Mouse (Mus musculus) E14TG2a.4 (cell line): Measurements from ENCODE around the gene Tcte2.
A peak's percentile ranks its signal among the peaks of the same experiment; 100 is the strongest.

Experiments used
- H3K27me3 ChIP-seq: 2 replicates; pipeline ENCODE4 v1.6.1; 2014; ENCODE audit warnings: low read length, control low read depth; ENCODE audit not compliant: insufficient read depth
- H3K36me3 ChIP-seq: 2 replicates; pipeline ENCODE4 v1.6.1; 2014; ENCODE audit warnings: low read length, control low read depth; ENCODE audit not compliant: insufficient read depth
- H3K4me1 ChIP-seq: replicated peaks from 2 replicates; pipeline ENCODE4 v1.6.1; 2014; ENCODE audit warnings: low read depth, low read length, control low read depth
- H3K4me3 ChIP-seq: replicated peaks from 2 replicates; pipeline ENCODE4 v1.5.1; 2014; ENCODE audit warnings: mild to moderate bottlenecking, low read length
- H3K9me3 ChIP-seq: 2 replicates; pipeline ENCODE4 v1.6.1; 2014; ENCODE audit warnings: low read length, control low read depth
- CTCF ChIP-seq: conservative IDR thresholded peaks from 2 replicates; pipeline ENCODE4 v1.5.1; 2014; ENCODE audit warnings: low read length
- NANOG ChIP-seq: IDR thresholded peaks from 2 replicates; pipeline ENCODE4 v1.6.1; 2014; ENCODE audit warnings: borderline replicate concordance, low read length, mixed read lengths
- POU5F1 ChIP-seq: IDR thresholded peaks from 2 replicates; pipeline ENCODE4 v1.6.1; 2014; ENCODE audit warnings: low read length, borderline replicate concordance

Gene Tcte2

GRCm38 (mm10) chr17:13733971-13734370, 27.7 kb downstream of the Tcte2 start:
- TF ChIP-seq POU5F1, result no peak
- Histone ChIP-seq H3K4me1 (peaks cover 48% of the 10 kb centered on the region), H3K9me3 (peaks cover 7% of the 10 kb centered on the region), H3K4me3 (no peak overlapping the region), H3K27me3 (peaks cover 2% of the 10 kb centered on the region; the same call in 1 of the 2 replicates), H3K36me3 (no peaks in the 10 kb centered on the region)

- no peak for TF ChIP-seq CTCF
- no peak for TF ChIP-seq NANOG
- no peak for TF ChIP-seq POU5F1
- Histone ChIP-seq H3K4me1 (peaks cover 48% of the 10 kb centered on the region), H3K36me3 (no peaks in the 10 kb centered on the region), H3K9me3 (peaks cover 5% of the 10 kb centered on the region), H3K27me3 (peaks cover 2% of the 10 kb centered on the region; the same call in 1 of the 2 replicates), H3K4me3 (peak overlapping the region; percentile 49)
Observed at GRCm38 (mm10) chr17:13732685-13733084, 28.9 kb downstream of the Tcte2 start.

GRCm38 (mm10) chr17:13731727-13732112, 29.9 kb downstream of the Tcte2 start:
- TF ChIP-seq NANOG (no peak), CTCF (no peak), POU5F1 (no peak)
- Histone ChIP-seq H3K4me3 (peak overlapping the region; percentile 49), H3K4me1 (peaks cover 48% of the 10 kb centered on the region), H3K9me3 (no peaks in the 10 kb centered on the region), H3K36me3 (no peaks in the 10 kb centered on the region), H3K27me3 (peaks cover 2% of the 10 kb centered on the region; the same call in 1 of the 2 replicates)

GRCm38 (mm10) chr17:13730980-13731726, 30.5 kb downstream of the Tcte2 start:
- no peak for TF ChIP-seq CTCF
- no peaks in the 10 kb centered on the region for H3K36me3 ChIP-seq
- no peaks in the 10 kb centered on the region for H3K9me3 ChIP-seq
- H3K4me1 ChIP-seq, result peaks cover 48% of the 10 kb centered on the region
- peak overlapping the region; percentile 49 for H3K4me3 ChIP-seq
- H3K27me3 ChIP-seq, result peaks cover 2% of the 10 kb centered on the region; the same call in 1 of the 2 replicates

GRCm38 (mm10) chr17:13726832-13727355, 34.7 kb downstream of the Tcte2 start:
- no peak overlapping the region for H3K4me3 ChIP-seq
- TF ChIP-seq POU5F1 (no peak), CTCF (no peak), NANOG (no peak)

GRCm38 (mm10) chr17:13725004-13725550, 36.5 kb downstream of the Tcte2 start:
- TF ChIP-seq CTCF, result no peak
- no peak for TF ChIP-seq POU5F1
- no peak for TF ChIP-seq NANOG
- peaks cover 13% of the 10 kb centered on the region; the same call in 1 of the 2 replicates for H3K27me3 ChIP-seq
- H3K4me3 ChIP-seq, result no peak overlapping the region
- H3K9me3 ChIP-seq, result no peaks in the 10 kb centered on the region
- H3K4me1 ChIP-seq, result no peaks in the 10 kb centered on the region
- no peaks in the 10 kb centered on the region for H3K36me3 ChIP-seq

More at GRCm38 (mm10) chr17:13726832-13727355, 34.7 kb downstream of the Tcte2 start:
- Histone ChIP-seq H3K27me3 (peaks cover 2% of the 10 kb centered on the region; the same call in 1 of the 2 replicates), H3K36me3 (no peaks in the 10 kb centered on the region), H3K9me3 (no peaks in the 10 kb centered on the region), H3K4me1 (peaks cover 12% of the 10 kb centered on the region)

GRCm38 (mm10) chr17:13722434-13722833, 39.2 kb downstream of the Tcte2 start:
- no peak overlapping the region for H3K4me3 ChIP-seq
- no peaks in the 10 kb centered on the region for H3K36me3 ChIP-seq
- H3K4me1 ChIP-seq, result no peaks in the 10 kb centered on the region
- peaks cover 13% of the 10 kb centered on the region; the same call in 1 of the 2 replicates for H3K27me3 ChIP-seq
- TF ChIP-seq POU5F1 (no peak), CTCF (no peak), NANOG (no peak)
- no peaks in the 10 kb centered on the region for H3K9me3 ChIP-seq

GRCm38 (mm10) chr17:13721372-13721771, 40.3 kb downstream of the Tcte2 start:
- no peaks in the 10 kb centered on the region for H3K9me3 ChIP-seq
- TF ChIP-seq POU5F1 (no peak), CTCF (no peak), NANOG (no peak)
- peaks cover 13% of the 10 kb centered on the region; the same call in 1 of the 2 replicates for H3K27me3 ChIP-seq
- no peaks in the 10 kb centered on the region for H3K4me1 ChIP-seq
- H3K4me3 ChIP-seq, result no peak overlapping the region
- no peaks in the 10 kb centered on the region for H3K36me3 ChIP-seq

- TF ChIP-seq CTCF, result no peak
- TF ChIP-seq NANOG, result no peak
- no peak for TF ChIP-seq POU5F1
- Histone ChIP-seq H3K4me1 (peaks cover 12% of the 10 kb centered on the region), H3K36me3 (no peaks in the 10 kb centered on the region), H3K9me3 (no peaks in the 10 kb centered on the region), H3K4me3 (no peak overlapping the region), H3K27me3 (peaks cover 13% of the 10 kb centered on the region; the same call in 1 of the 2 replicates)
Observed at GRCm38 (mm10) chr17:13720187-13720586, 41.4 kb downstream of the Tcte2 start.
